8 mouse cellular contexts compared by ENCODE assay signal in the genomic region with DNA sequence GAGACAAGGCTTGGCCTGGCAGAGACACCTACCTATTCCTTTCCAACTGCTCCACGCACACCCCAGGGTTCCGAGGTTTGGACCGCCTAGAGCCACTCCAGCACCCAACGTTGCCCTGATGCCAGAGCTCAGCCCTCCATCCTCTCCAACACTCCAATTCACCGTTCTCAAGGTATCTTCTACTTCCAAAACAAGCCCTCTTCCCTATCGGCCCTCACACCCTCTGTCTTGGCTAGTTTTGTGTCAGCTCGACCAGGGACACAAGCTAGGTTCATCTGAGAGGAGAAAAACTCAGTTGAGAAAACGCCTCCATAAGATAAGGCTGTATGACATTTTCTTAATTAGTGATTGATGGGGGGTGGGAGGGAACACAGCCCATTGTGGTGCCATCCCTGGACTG. TPM values are rescaled to one million over a fixed set of nuclear protein-coding genes. Genes with fewer than 3 reads are reported as not detected.
DNase-seq lines count a peak whose midpoint lies in the region; ATAC-seq and TF ChIP-seq lines count a peak whose summit lies in the region.

Gene Plekhm2 (minus strand): TSS at position 101 of the 400 bp plus-strand sequence.

- peak; percentile 25; the same call in 1 of the 2 replicates for ATAC-seq in kidney, postnatal 0 days (replicated peaks; ENCODE audit: low FRiP score, low read depth)
- ATAC-seq in midbrain, postnatal 0 days (ENCODE audit: low FRiP score): no peak

- H3K9me3 ChIP-seq in kidney, postnatal 0 days (replicated peaks; ENCODE audit: low read length): no peaks in the 10 kb centered on the region
- no peaks in the 10 kb centered on the region for H3K9me3 ChIP-seq in heart, embryonic 10.5 days
- H3K9me3 ChIP-seq in midbrain, postnatal 0 days (ENCODE audit: low read length): no peaks in the 10 kb centered on the region

- peak within 1 kb of the TSS; percentile 69 for H3K4me2 ChIP-seq in kidney, postnatal 0 days (ENCODE audit: low read length)
- H3K4me2 ChIP-seq in midbrain, postnatal 0 days (ENCODE audit: low read depth, low read length, poor library complexity, severe bottlenecking): peak within 1 kb of the TSS; percentile 88

- peak within 1 kb of the TSS; percentile 84 for H3K27ac ChIP-seq in kidney, postnatal 0 days
- peak within 1 kb of the TSS; percentile 93 for H3K27ac ChIP-seq in heart, embryonic 10.5 days
- H3K27ac ChIP-seq in midbrain, postnatal 0 days (ENCODE audit: low read depth, low read length): peak within 1 kb of the TSS; percentile 75

- peak within 1 kb of the TSS; percentile 79 for H3K4me3 ChIP-seq in kidney, postnatal 0 days (replicated peaks; ENCODE audit: low read depth, low read length)
- H3K4me3 ChIP-seq in heart, embryonic 10.5 days: peak within 1 kb of the TSS; percentile 90
- H3K4me3 ChIP-seq in midbrain, postnatal 0 days (ENCODE audit: low read depth, low read length): peak within 1 kb of the TSS; percentile 81

- H3K9ac ChIP-seq in kidney, postnatal 0 days (ENCODE audit: low read depth, low read length): peak within 1 kb of the TSS; percentile 97
- H3K9ac ChIP-seq in midbrain, postnatal 0 days (replicated peaks; ENCODE audit: low read length, poor library complexity, severe bottlenecking): peak within 1 kb of the TSS; percentile 89

- H3K27me3 ChIP-seq in kidney, postnatal 0 days (ENCODE audit: insufficient read depth, low read length): no peaks in the 10 kb centered on the region
- H3K27me3 ChIP-seq in heart, embryonic 10.5 days (ENCODE audit: insufficient read depth, poor library complexity, severe bottlenecking): no peaks in the 10 kb centered on the region
- no peaks in the 10 kb centered on the region for H3K27me3 ChIP-seq in midbrain, postnatal 0 days (ENCODE audit: insufficient read depth, low read length)

- WGBS in kidney, postnatal 0 days: 69% methylated on average over 8 of the region's 8 CpGs
- 63% methylated on average over 8 of the region's 8 CpGs for WGBS in heart, embryonic 10.5 days
- WGBS in midbrain, postnatal 0 days: 65% methylated on average over 8 of the region's 8 CpGs

- DNase-seq in kidney, postnatal 0 days (ENCODE audit: low spot score): no peak
- no peak for DNase-seq in kidney, postnatal 25 days
- no peak for DNase-seq in brain, embryonic 14.5 days (ENCODE audit: low read depth)
- DNase-seq in heart, embryonic 10.5 days (ENCODE audit: low spot score): no peak
- no peak for DNase-seq in layer of hippocampus, postnatal 36 days
- DNase-seq in midbrain, postnatal 0 days (ENCODE audit: low spot score): no peak
- no peak for DNase-seq in ovary, postnatal 36 days (ENCODE audit: low spot score)
- no peak for DNase-seq in lung, adult 18-20 months

- peaks cover 7% of the 10 kb centered on the region for H3K4me1 ChIP-seq in kidney, postnatal 0 days (replicated peaks; ENCODE audit: insufficient read depth, low read length)
- peaks cover 21% of the 10 kb centered on the region for H3K4me1 ChIP-seq in heart, embryonic 10.5 days
- H3K4me1 ChIP-seq in midbrain, postnatal 0 days (ENCODE audit: insufficient read depth, low read length): peaks cover 6% of the 10 kb centered on the region; the same call in 1 of the 2 replicates

- no peak for TF ChIP-seq CTCF in kidney, postnatal 0 days (IDR thresholded peaks at IDR 0.05; ENCODE audit: low read depth)
- TF ChIP-seq CTCF in brain, embryonic 14.5 days (IDR thresholded peaks at IDR 0.05; ENCODE audit: borderline replicate concordance, extremely low read depth, insufficient read depth, insufficient read length): no peak
- no peak for TF ChIP-seq CTCF in midbrain, postnatal 0 days (IDR thresholded peaks at IDR 0.05)

- H3K36me3 ChIP-seq in kidney, postnatal 0 days (ENCODE audit: insufficient read depth, low read length): peaks cover 11% of the 10 kb centered on the region; the same call in 1 of the 2 replicates
- peaks cover 21% of the 10 kb centered on the region for H3K36me3 ChIP-seq in heart, embryonic 10.5 days
- H3K36me3 ChIP-seq in midbrain, postnatal 0 days (ENCODE audit: insufficient read depth, low read length): peaks cover 6% of the 10 kb centered on the region; the same call in 1 of the 2 replicates

- no peak for TF ChIP-seq POLR2A in brain, embryonic 14.5 days (IDR thresholded peaks at IDR 0.05; ENCODE audit: borderline replicate concordance, extremely low read depth, insufficient read depth, insufficient read length, poor library complexity, severe bottlenecking)

RNA-seq across cellular contexts. Expression of gene Plekhm2, which starts in this region (rescaled TPM):
- 6.0 and 6.2 TPM in 2 replicates for polyA plus RNA-seq in kidney, postnatal 0 days (2015; fragmentation: Nextera tagmentation; extraction: Ambion mirVana)
- 55.0 and 56.0 TPM in 2 replicates for polyA plus RNA-seq in brain, embryonic 14.5 days (2012; rRNA removed)
- 4.1 and 5.4 TPM in 2 replicates for polyA plus RNA-seq in heart, embryonic 10.5 days (2016; fragmentation: Nextera tagmentation; extraction: Ambion mirVana)
- total RNA-seq in layer of hippocampus, postnatal 36 days (2021): 10 to 100 TPM; 67.4 to 81.7 TPM
- 40.0 and 41.7 TPM in 2 replicates for total RNA-seq in midbrain, postnatal 0 days (2014; rRNA removed)
- polyA plus RNA-seq in midbrain, postnatal 0 days (2015; fragmentation: Nextera tagmentation; extraction: Ambion mirVana): 6.7 and 6.9 TPM in 2 replicates
